Mouse (Mus musculus) intestine, embryonic 15.5 days (tissue): ENCODE results near the gene Pimreg. TPM values are rescaled to one million over a fixed set of nuclear protein-coding genes. Genes with fewer than 3 reads are reported as not detected.

Experiments
- ATAC-seq: fragments of 200-750 bp; cut with Nextera tagmentation; 2 replicates; pipeline ENCODE4 v1.8.0; 2017; ENCODE audit warnings: moderate TSS enrichment, moderate library complexity
- H3K27ac ChIP-seq: fragments of 300-500 bp; sonication (generic); 2 replicates; pipeline ENCODE4 v1.5.1; 2015; ENCODE audit warnings: mild to moderate bottlenecking, inconsistent platforms
- H3K27me3 ChIP-seq: fragments of 300-500 bp; sonication (generic); replicated peaks from 2 replicates; pipeline ENCODE4 v1.6.1; 2015; ENCODE audit warnings: inconsistent platforms
- H3K36me3 ChIP-seq: fragments of 300-500 bp; sonication (generic); 2 replicates; pipeline ENCODE4 v1.6.1; 2015; ENCODE audit warnings: inconsistent platforms
- H3K4me1 ChIP-seq: fragments of 300-500 bp; sonication (generic); replicated peaks from 2 replicates; pipeline ENCODE4 v1.6.1; 2015; ENCODE audit warnings: inconsistent platforms
- H3K4me2 ChIP-seq: fragments of 300-500 bp; sonication (generic); replicated peaks from 2 replicates; pipeline ENCODE4 v1.6.1; 2015; ENCODE audit warnings: mild to moderate bottlenecking, inconsistent platforms
- H3K4me3 ChIP-seq: fragments of 300-500 bp; sonication (generic); replicated peaks from 2 replicates; pipeline ENCODE4 v1.5.1; 2015; ENCODE audit warnings: inconsistent platforms
- H3K9ac ChIP-seq: fragments of 300-500 bp; sonication (generic); 2 replicates; pipeline ENCODE4 v1.6.1; 2015; ENCODE audit warnings: inconsistent platforms
- H3K9me3 ChIP-seq: fragments of 300-500 bp; sonication (generic); 2 replicates; pipeline ENCODE4 v1.6.1; 2016; ENCODE audit warnings: inconsistent platforms
- WGBS: fragments of 180-500 bp; shearing (Covaris S2); methylation state at CpG from one replicate; pipeline ENCODE4 v1.1.7; 2015; 5-methylcytosine and 5-hydroxymethylcytosine counted together
- polyA plus RNA-seq: library from polyadenylated mRNA; unstranded; fragments of >200 nt; fragmentation: Nextera tagmentation; extraction: Ambion mirVana; gene quantifications from 2 replicates; pipeline ENCODE4 v1.2.1, GENCODE M21; 2015

The Pimreg gene
- polyA plus RNA-seq, 1 experiment from 2014 or later = 81.8 TPM

DNA sequence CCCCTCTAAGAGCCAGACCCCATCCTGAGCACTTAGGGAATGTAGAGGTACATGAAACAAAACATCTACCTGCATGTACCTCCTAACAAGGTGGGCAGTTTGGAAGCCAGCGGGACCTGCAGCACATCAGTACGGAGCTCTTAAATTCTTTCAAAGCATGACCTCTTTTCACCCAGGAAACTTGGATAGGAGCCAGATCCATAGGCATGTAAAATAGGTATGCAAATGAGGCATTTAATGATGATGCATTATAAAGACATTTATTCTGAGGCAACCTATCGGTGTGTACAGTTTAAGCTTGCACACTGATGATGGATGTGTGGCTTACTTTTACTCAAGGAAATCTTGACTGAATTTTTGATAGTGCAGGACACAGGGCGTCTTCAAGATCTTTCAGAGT is 27.2 kb upstream of the Pimreg start:
- WGBS = 80% methylated on average over 4 of the region's 4 CpGs
- Histone ChIP-seq H3K9me3 (no peaks in the 10 kb centered on the region), H3K9ac (no peak overlapping the region), H3K27me3 (no peaks in the 10 kb centered on the region), H3K4me1 (0 out of 2 replicates have a peak, but pooled peaks cover 7% of the 10 kb centered on the region), H3K36me3 (no peaks in the 10 kb centered on the region), H3K4me2 (no peak overlapping the region), H3K4me3 (no peak overlapping the region), H3K27ac (no peak overlapping the region)
- ATAC-seq = no peak

- no peak for ATAC-seq
- H3K36me3 ChIP-seq = no peaks in the 10 kb centered on the region
- H3K27me3 ChIP-seq = no peaks in the 10 kb centered on the region
- no peak overlapping the region for H3K27ac ChIP-seq
- H3K4me3 ChIP-seq = no peak overlapping the region
- no peaks in the 10 kb centered on the region for H3K4me1 ChIP-seq
- no peak overlapping the region for H3K9ac ChIP-seq
- no peak overlapping the region for H3K4me2 ChIP-seq
- no peaks in the 10 kb centered on the region for H3K9me3 ChIP-seq
- WGBS = 82% methylated on average over 13 of the region's 13 CpGs
These were observed 25.1 kb upstream of the Pimreg start for GRCm38 (mm10) chr11:72016518-72017252.

DNA sequence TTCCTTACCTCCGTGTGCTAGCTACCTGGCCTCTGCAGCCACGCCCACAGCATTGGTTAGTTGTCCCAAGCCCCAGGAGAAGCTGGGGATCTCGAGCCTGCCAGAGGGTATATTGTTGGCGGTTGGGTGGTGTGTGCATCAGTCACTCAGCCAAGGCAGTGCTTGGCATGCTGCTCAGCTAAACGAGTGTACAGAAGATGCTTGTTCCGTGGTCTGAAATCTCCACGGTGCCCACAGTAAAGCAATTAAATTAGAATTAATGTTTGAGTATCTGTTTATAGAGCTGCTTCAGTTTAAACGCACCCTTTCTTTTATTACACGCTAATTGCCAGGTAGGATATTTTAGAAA is 24.6 kb upstream of the Pimreg start:
- ATAC-seq = no peak
- H3K36me3 ChIP-seq = no peaks in the 10 kb centered on the region
- no peaks in the 10 kb centered on the region for H3K27me3 ChIP-seq
- no peaks in the 10 kb centered on the region for H3K9me3 ChIP-seq
- H3K9ac ChIP-seq = no peak overlapping the region
- no peak overlapping the region for H3K4me3 ChIP-seq
- no peak overlapping the region for H3K4me2 ChIP-seq
- H3K4me1 ChIP-seq = no peaks in the 10 kb centered on the region
- 67% methylated on average over 9 of the region's 9 CpGs for WGBS
- no peak overlapping the region for H3K27ac ChIP-seq

- H3K9ac ChIP-seq = no peak overlapping the region
- H3K27me3 ChIP-seq = no peaks in the 10 kb centered on the region
- no peak overlapping the region for H3K27ac ChIP-seq
- no peak for ATAC-seq
- no peak overlapping the region for H3K4me3 ChIP-seq
- WGBS = 63% methylated on average over 4 of the region's 4 CpGs
- no peaks in the 10 kb centered on the region for H3K36me3 ChIP-seq
- H3K4me2 ChIP-seq = no peak overlapping the region
- no peaks in the 10 kb centered on the region for H3K4me1 ChIP-seq
- no peaks in the 10 kb centered on the region for H3K9me3 ChIP-seq
These were observed 20.8 kb upstream of the Pimreg start for GRCm38 (mm10) chr11:72021015-72021414.

DNA sequence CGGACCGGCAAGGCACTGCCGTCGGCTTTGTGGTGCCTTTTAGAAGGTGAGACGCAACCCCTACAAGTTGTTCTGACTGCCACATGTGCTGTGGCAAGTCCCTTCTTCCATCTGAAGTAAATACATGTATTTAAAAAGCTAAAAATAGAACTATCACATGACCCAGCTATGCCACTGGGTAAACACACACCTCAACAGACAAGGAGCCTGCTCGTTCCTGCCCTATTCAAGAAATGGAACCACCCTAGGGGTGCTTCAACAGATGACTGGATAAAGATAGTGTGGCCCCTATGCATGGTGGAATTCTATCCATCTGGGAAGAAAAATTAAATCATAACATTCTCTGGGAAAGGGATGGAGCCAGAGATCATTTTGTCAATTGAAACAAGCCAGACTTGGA is 19.0 kb upstream of the Pimreg start:
- H3K27ac ChIP-seq = no peak overlapping the region
- H3K36me3 ChIP-seq = no peaks in the 10 kb centered on the region
- WGBS = 72% methylated on average over 6 of the region's 6 CpGs
- no peaks in the 10 kb centered on the region for H3K9me3 ChIP-seq
- H3K4me1 ChIP-seq = no peaks in the 10 kb centered on the region
- H3K27me3 ChIP-seq = no peaks in the 10 kb centered on the region
- H3K9ac ChIP-seq = no peak overlapping the region
- H3K4me2 ChIP-seq = no peak overlapping the region
- ATAC-seq = no peak
- H3K4me3 ChIP-seq = no peak overlapping the region

DNA sequence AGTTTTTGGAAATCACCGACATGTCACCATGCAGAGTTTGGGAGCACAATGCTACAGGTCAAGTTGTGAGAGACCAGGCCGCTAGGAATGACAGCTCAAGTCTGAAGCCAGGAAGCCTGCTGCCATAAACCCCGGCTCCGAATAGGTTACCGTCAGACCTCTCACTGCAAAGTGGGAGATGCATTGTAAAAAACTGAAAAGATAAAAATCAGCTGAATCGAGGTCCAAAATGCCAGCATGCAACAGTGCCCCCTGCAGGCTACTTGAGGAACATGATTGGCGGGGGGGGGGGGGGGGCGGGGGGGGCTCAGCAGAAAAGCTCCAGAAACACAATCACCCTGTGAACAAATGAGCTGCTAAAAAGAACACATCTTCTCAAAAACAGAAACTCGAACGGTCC is 18.3 kb upstream of the Pimreg start:
- 32% methylated on average over 10 of the region's 10 CpGs for WGBS
- ATAC-seq = no peak
- no peak overlapping the region for H3K27ac ChIP-seq

GRCm38 (mm10) chr11:72024193-72024781 is 17.5 kb upstream of the Pimreg start:
- Histone ChIP-seq H3K9ac (no peak overlapping the region), H3K4me3 (no peak overlapping the region), H3K4me2 (no peak overlapping the region), H3K4me1 (no peaks in the 10 kb centered on the region), H3K9me3 (no peaks in the 10 kb centered on the region), H3K27ac (no peak overlapping the region), H3K36me3 (no peaks in the 10 kb centered on the region), H3K27me3 (no peaks in the 10 kb centered on the region; the same call in 1 of the 2 replicates)
- 20% methylated on average over 5 of the region's 5 CpGs for WGBS
- peak; percentile 63 for ATAC-seq

More for the DNA sequence above, 18.3 kb upstream of the Pimreg start:
- Histone ChIP-seq H3K9me3 (no peaks in the 10 kb centered on the region), H3K27me3 (no peaks in the 10 kb centered on the region), H3K4me2 (no peak overlapping the region), H3K9ac (no peak overlapping the region), H3K4me1 (no peaks in the 10 kb centered on the region), H3K36me3 (no peaks in the 10 kb centered on the region), H3K4me3 (no peak overlapping the region)

DNA sequence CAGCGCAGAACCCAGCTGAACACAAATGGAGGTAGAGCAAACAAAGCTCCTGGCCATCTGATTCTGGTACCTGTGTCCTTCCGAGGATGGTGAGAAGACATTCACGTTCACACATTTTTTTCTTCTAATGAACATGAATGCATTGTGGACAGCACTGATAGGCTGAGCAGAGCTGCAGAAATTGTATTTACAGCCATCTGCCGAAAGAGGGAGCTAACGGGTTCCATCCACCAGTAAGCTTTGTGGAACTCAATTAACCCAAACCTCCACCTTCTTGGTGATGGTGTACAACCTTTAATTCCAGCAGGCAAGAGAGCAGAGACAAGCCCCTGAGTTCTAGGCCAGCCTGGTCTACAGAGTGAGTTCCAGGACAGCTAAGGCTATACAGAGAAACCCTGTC is 16.0 kb upstream of the Pimreg start:
- no peak overlapping the region for H3K4me2 ChIP-seq
- H3K4me3 ChIP-seq = no peak overlapping the region
- no peak for ATAC-seq
- no peaks in the 10 kb centered on the region for H3K9me3 ChIP-seq
- no peak overlapping the region for H3K27ac ChIP-seq
- H3K27me3 ChIP-seq = no peaks in the 10 kb centered on the region; the same call in 1 of the 2 replicates
- 47% methylated on average over 5 of the region's 5 CpGs for WGBS
- H3K4me1 ChIP-seq = no peaks in the 10 kb centered on the region
- no peaks in the 10 kb centered on the region for H3K36me3 ChIP-seq
- no peak overlapping the region for H3K9ac ChIP-seq

DNA sequence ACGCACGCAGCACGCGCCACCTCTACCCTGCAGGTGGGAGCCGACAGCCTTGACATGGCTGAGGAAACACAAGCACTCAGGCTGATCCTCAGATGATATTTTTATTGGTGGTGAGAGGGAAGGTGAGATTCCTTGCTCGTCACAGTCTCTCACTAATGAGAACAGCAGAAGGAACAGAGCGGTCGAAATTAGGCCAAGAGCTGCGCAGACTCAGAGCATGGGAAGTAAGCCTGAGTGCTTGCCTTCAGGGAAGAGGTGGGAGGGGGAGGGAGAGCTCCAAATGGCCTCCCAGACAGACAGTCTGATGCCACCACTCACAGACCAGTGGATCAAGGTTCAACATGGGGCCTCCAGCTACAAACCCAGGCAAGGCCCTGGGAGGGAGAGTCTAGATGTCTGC is 15.3 kb upstream of the Pimreg start:
- Histone ChIP-seq H3K9ac (no peak overlapping the region), H3K36me3 (no peaks in the 10 kb centered on the region), H3K27ac (no peak overlapping the region), H3K4me2 (no peak overlapping the region), H3K9me3 (no peaks in the 10 kb centered on the region), H3K4me1 (no peaks in the 10 kb centered on the region), H3K27me3 (no peaks in the 10 kb centered on the region; the same call in 1 of the 2 replicates), H3K4me3 (no peak overlapping the region)
- 90% methylated on average over 9 of the region's 9 CpGs for WGBS
- ATAC-seq = no peak

- no peaks in the 10 kb centered on the region for H3K36me3 ChIP-seq
- H3K27me3 ChIP-seq = no peaks in the 10 kb centered on the region; the same call in 1 of the 2 replicates
- H3K4me2 ChIP-seq = no peak overlapping the region
- H3K27ac ChIP-seq = no peak overlapping the region
- no peaks in the 10 kb centered on the region for H3K4me1 ChIP-seq
- H3K4me3 ChIP-seq = no peak overlapping the region
- no peak for ATAC-seq
- no peaks in the 10 kb centered on the region for H3K9me3 ChIP-seq
- WGBS = 63% methylated on average over 9 of the region's 9 CpGs
- H3K9ac ChIP-seq = no peak overlapping the region
These were observed 14.0 kb upstream of the Pimreg start for GRCm38 (mm10) chr11:72027836-72028235.

GRCm38 (mm10) chr11:72029143-72029542 is 12.7 kb upstream of the Pimreg start:
- Histone ChIP-seq H3K4me1 (no peaks in the 10 kb centered on the region), H3K27me3 (no peaks in the 10 kb centered on the region; the same call in 1 of the 2 replicates), H3K4me2 (peak overlapping the region; percentile 17; the same call in 1 of the 2 replicates), H3K4me3 (no peak overlapping the region), H3K9me3 (no peaks in the 10 kb centered on the region), H3K36me3 (no peaks in the 10 kb centered on the region), H3K9ac (no peak overlapping the region), H3K27ac (no peak overlapping the region)
- peak; percentile 36; the same call in 1 of the 2 replicates for ATAC-seq
- WGBS = 18% methylated on average over 23 of the region's 23 CpGs

DNA sequence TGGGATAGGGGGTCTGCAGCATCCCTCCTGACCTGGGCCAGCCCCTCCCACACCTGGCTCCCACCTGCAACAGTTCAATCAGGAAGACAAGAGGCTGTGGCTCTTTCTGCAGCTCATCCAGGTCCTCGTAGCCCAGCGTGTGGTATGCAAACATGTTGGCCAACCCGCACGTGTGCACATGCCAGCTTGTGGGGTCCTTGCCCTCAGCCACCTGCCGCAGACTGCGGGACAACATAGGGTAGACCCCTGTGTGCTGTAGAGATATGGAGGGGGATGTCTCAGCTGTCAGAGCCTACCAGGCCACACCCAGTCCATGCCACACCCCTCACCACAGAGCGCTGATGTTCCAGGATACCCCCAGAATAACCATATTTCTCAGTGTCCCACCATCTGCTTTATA is 10.5 kb upstream of the Pimreg start:
- Histone ChIP-seq H3K36me3 (no peaks in the 10 kb centered on the region), H3K4me3 (no peak overlapping the region), H3K4me1 (no peaks in the 10 kb centered on the region), H3K9ac (no peak overlapping the region), H3K4me2 (no peak overlapping the region), H3K27me3 (no peaks in the 10 kb centered on the region; the same call in 1 of the 2 replicates), H3K27ac (no peak overlapping the region), H3K9me3 (no peaks in the 10 kb centered on the region)
- ATAC-seq = no peak
- WGBS = 89% methylated on average over 7 of the region's 7 CpGs

DNA sequence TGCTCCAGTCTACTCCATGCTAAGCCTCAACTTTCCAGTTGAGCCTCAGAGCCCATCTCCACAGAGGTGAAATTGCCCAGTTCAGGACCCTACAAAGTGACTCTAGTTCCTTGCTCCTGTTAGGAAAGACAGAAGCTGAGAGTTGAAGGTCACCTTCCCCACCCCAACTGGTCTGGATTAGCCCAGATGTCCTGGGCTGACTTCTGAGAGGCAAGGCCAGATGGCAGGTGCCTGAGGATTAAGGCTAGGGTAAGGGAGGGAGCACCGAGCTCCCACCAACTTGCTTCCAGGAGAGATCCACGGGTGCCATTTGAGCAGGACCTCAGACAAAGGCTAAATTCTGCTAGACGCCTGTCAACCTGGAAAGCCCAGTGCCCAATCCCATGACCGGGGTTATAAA is 9.7 kb upstream of the Pimreg start:
- H3K36me3 ChIP-seq = no peaks in the 10 kb centered on the region
- no peak overlapping the region for H3K4me2 ChIP-seq
- ATAC-seq = no peak
- no peaks in the 10 kb centered on the region; the same call in 1 of the 2 replicates for H3K27me3 ChIP-seq
- H3K4me1 ChIP-seq = no peaks in the 10 kb centered on the region
- no peak overlapping the region for H3K27ac ChIP-seq
- H3K9me3 ChIP-seq = no peaks in the 10 kb centered on the region
- H3K4me3 ChIP-seq = no peak overlapping the region
- no peak overlapping the region for H3K9ac ChIP-seq
- 83% methylated on average over 4 of the region's 4 CpGs for WGBS
